Mouse (Mus musculus): ENCODE data around the gene 9030612E09Rik.

- TF ChIP-seq CTCF (IDR thresholded peaks at IDR 0.05; ENCODE audit: borderline replicate concordance, insufficient read depth, low read length) (no peak), POLR2A (IDR thresholded peaks at IDR 0.05; ENCODE audit: low read depth, low read length) (no peak)
Observed at GRCm38 (mm10) chr10:43172554-43172953, 1.9 kb upstream of the 9030612E09Rik start.

Data from embryonic fibroblast, embryonic 13.5 days (primary cell).